Mouse (Mus musculus): ENCODE results near the gene Otx2. TPM values are rescaled to one million over a fixed set of nuclear protein-coding genes. Genes with fewer than 3 reads are reported as not detected.

Otx2 gene
- polyA plus RNA-seq (2012; ENCODE audit: low replicate concordance), result not detected in 2 replicates

DNA sequence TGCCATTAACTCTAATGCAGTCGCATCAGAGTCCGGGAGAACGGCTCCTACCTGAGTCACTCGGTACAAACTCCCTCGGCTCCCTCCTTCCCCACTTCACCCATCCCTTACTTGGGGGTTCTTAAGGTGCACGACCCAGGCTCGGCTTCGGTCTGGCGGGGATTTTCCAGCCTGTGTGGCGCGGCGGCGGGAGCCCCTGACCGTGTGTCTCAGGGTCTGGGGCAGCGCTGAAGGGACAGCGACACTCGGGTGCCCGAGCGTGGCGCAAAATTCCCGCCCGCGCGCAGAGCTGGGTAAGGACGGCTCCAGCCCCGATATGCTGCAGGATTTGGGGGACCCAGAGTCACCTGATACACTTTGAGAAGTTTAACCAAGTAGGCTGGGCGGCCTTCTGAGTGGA is at the start of gene Otx2:
Gene Otx2, minus strand, starts transcription at position 279 of the 400 bp plus-strand sequence.

Other genes starting within 250 kb of the Otx2 start
- gene Tmem260, start 227.7 kb downstream of the Otx2 start, polyA plus RNA-seq (2012; ENCODE audit: low replicate concordance), result 6.0 and 17.6 TPM in 2 replicates